Mouse (Mus musculus) liver, adult 10 weeks (tissue): ENCODE measurements around the gene Sipa1l1. TPM values are rescaled to one million over a fixed set of nuclear protein-coding genes. Genes with fewer than 3 reads are reported as not detected.

Experiments
- polyA plus RNA-seq: library from polyadenylated mRNA; stranded (reverse); fragments of 350-450 nt; fragmentation: Illumina TruSeq; extraction: RNeasy Lipid Tissue Mini Kit (QIAGEN cat#74804); gene quantifications from one replicate; pipeline ENCODE4 v1.2.3, GENCODE M21; 2014; ENCODE audit warnings: low read depth, low replicate concordance

The Sipa1l1 gene
- 4.1 TPM for polyA plus RNA-seq

DNA sequence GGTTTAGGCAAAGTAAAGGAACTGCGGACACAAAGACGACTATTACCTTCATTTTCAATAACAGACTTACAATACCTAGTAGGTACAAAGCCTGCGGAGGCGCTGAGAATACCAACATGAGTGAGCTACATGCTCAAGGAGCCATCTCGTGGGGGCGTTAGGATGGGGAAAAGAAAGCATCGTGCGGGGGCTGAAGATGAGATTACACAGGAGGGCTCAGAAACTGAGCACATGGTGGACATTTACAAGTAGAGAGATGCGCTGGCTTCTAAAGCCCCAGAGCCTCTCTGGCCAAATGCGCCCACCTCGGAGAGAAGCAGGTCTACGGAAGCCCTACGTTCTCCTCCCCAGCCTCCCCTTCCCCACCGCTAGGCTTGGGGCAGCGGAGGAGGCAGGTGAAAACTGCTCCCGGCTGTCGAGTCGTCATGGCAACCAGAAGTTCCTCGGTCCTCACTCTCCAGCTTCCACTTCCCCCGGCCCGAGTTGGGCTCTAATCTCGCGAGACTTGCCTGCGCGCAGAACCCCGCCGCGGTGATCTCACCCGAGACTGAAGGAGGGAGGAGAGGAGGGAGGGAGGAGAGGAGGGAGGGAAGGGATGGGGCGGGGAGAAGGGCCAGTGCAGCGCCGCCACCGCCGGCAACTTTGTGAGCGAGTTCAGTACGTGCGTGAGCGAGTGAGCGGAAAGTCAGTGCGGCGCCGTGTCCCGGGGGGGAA is at the start of gene Sipa1l1:
Sipa1l1 (plus strand) TSS at position 501 of the 714 bp plus-strand sequence.

